Mouse (Mus musculus): ENCODE measurements around the gene Eva1b. TPM values are rescaled to one million over a fixed set of nuclear protein-coding genes. Genes with fewer than 3 reads are reported as not detected.

Gene Eva1b
- 17.0 TPM for total RNA-seq (2023)

GRCm38 (mm10) chr4:126147533-126148160 lies at the start of gene Eva1b:
Eva1b (plus strand) TSS chr4:126147744.

GRCm38 (mm10) chr4:126103590-126104068 lies 43.9 kb upstream of the Eva1b start, which contains the start of gene Stk40:
Stk40 (plus strand) TSS chr4:126103957.

GRCm38 (mm10) chr4:126163067-126163659 lies 15.6 kb downstream of the Eva1b start, which contains the start of gene Sh3d21:
Sh3d21 (minus strand) TSS chr4:126163491.

Other genes with a start within 250 kb of the Eva1b start
- gene Csf3r, start 123.2 kb upstream of the Eva1b start, total RNA-seq (2023): 4.3 TPM
- 46.9 TPM for gene Mrps15, start 100.8 kb upstream of the Eva1b start, total RNA-seq (2023)
- not detected for gene Oscp1, start 89.2 kb upstream of the Eva1b start, total RNA-seq (2023)
- gene Lsm10, start 51.1 kb upstream of the Eva1b start, total RNA-seq (2023): 14.5 TPM
- 31.3 TPM for gene Stk40, start 43.8 kb upstream of the Eva1b start, total RNA-seq (2023)
- 1.5 TPM for gene Sh3d21, start 15.7 kb downstream of the Eva1b start, total RNA-seq (2023)
- 559 TPM for gene Thrap3, start 55.0 kb downstream of the Eva1b start, total RNA-seq (2023)
- 59.6 TPM for gene Map7d1, start 108.6 kb downstream of the Eva1b start, total RNA-seq (2023)
- gene Trappc3, start 114.6 kb downstream of the Eva1b start, total RNA-seq (2023): 31.5 TPM
- gene Col8a2, start 139.0 kb downstream of the Eva1b start, total RNA-seq (2023): not detected
- 41.8 TPM for gene Adprhl2, start 174.0 kb downstream of the Eva1b start, total RNA-seq (2023)
- gene Tekt2, start 177.9 kb downstream of the Eva1b start, total RNA-seq (2023): not detected